Mouse (Mus musculus) hindbrain, embryonic 14.5 days (tissue): ENCODE measurements at regions not wholly inside any gene's neighbourhood (a gene's known extent, or its start where the extent isn't known, plus 50 kb on each side); places are given as distances from the start of the nearest gene placed in this dataset.

Experiments used
- ATAC-seq: fragments of 200-750 bp; cut with Nextera tagmentation; 2 replicates; pipeline ENCODE4 v1.8.0; 2017; ENCODE audit warnings: moderate number of reproducible peaks, mild to moderate bottlenecking, moderate TSS enrichment, moderate library complexity; ENCODE audit not compliant: low FRiP score
- DNase-seq: peaks from one replicate; pipeline ENCODE4 v3.0.0-alpha.2; 2015; ENCODE audit warnings: low spot score
- H3K27ac ChIP-seq: fragments of 300-500 bp; sonication (generic); 2 replicates; pipeline ENCODE4 v1.5.1; 2014; ENCODE audit warnings: mild to moderate bottlenecking, moderate library complexity
- H3K27me3 ChIP-seq: fragments of 300-500 bp; sonication (generic); 2 replicates; pipeline ENCODE4 v1.6.1; 2014; ENCODE audit warnings: mild to moderate bottlenecking, low read length, mixed read lengths; ENCODE audit not compliant: control insufficient read depth, insufficient read depth
- H3K36me3 ChIP-seq: fragments of 300-500 bp; sonication (generic); replicated peaks from 2 replicates; pipeline ENCODE4 v1.6.1; 2014; ENCODE audit not compliant: control insufficient read depth, insufficient read depth
- H3K4me1 ChIP-seq: fragments of 300-500 bp; sonication (generic); replicated peaks from 2 replicates; pipeline ENCODE4 v1.6.1; 2014; ENCODE audit warnings: antibody characterized with exemption, low read length, mixed read lengths; ENCODE audit not compliant: control insufficient read depth, insufficient read depth
- H3K4me2 ChIP-seq: fragments of 300-500 bp; sonication (generic); replicated peaks from 2 replicates; pipeline ENCODE4 v1.6.1; 2014; ENCODE audit warnings: mild to moderate bottlenecking, moderate library complexity
- H3K4me3 ChIP-seq: fragments of 300-500 bp; sonication (generic); replicated peaks from 2 replicates; pipeline ENCODE4 v1.5.1; 2014; ENCODE audit warnings: mild to moderate bottlenecking, low read length
- H3K9ac ChIP-seq: fragments of 300-500 bp; sonication (generic); 2 replicates; pipeline ENCODE4 v1.6.1; 2014
- H3K9me3 ChIP-seq: fragments of 300-500 bp; sonication (generic); 2 replicates; pipeline ENCODE4 v1.6.1; 2016; ENCODE audit warnings: low read length; ENCODE audit not compliant: control insufficient read depth
- WGBS: fragments of 180-500 bp; shearing (Covaris S2); extraction: QIAGEN DNeasy Blood & Tissue Kit; methylation state at CpG from one replicate; pipeline ENCODE4 v1.1.7; 2014; 5-methylcytosine and 5-hydroxymethylcytosine counted together

GRCm38 (mm10) chr8:17782650-17783049, 1195.4 kb downstream of the Defb40 start:
- Histone ChIP-seq H3K36me3 (no peaks in the 10 kb centered on the region), H3K9me3 (no peaks in the 10 kb centered on the region), H3K4me3 (no peak overlapping the region), H3K4me2 (no peak overlapping the region), H3K9ac (no peak overlapping the region), H3K27ac (no peak overlapping the region), H3K27me3 (no peaks in the 10 kb centered on the region), H3K4me1 (peaks cover 3% of the 10 kb centered on the region; the same call in 1 of the 2 replicates)
- ATAC-seq (peak; percentile 24; the same call in 1 of the 2 replicates), DNase-seq (no peak)
- 38% methylated on average over 1 of the region's 1 CpGs for WGBS

- no peaks in the 10 kb centered on the region for H3K27me3 ChIP-seq
- DNase-seq, result no peak
- no peak overlapping the region for H3K4me3 ChIP-seq
- H3K27ac ChIP-seq, result no peak overlapping the region
- no peaks in the 10 kb centered on the region for H3K36me3 ChIP-seq
- no peak overlapping the region for H3K9ac ChIP-seq
- H3K4me1 ChIP-seq, result peaks cover 3% of the 10 kb centered on the region; the same call in 1 of the 2 replicates
- WGBS, result 60% methylated on average over 2 of the region's 2 CpGs
- peak; percentile 60; the same call in 1 of the 2 replicates for ATAC-seq
- H3K4me2 ChIP-seq, result no peak overlapping the region
- H3K9me3 ChIP-seq, result no peaks in the 10 kb centered on the region
These were observed 1196.3 kb downstream of the Defb40 start for GRCm38 (mm10) chr8:17781559-17782283.

- no peak overlapping the region for H3K9ac ChIP-seq
- DNase-seq (no peak), ATAC-seq (no peak)
- no peaks in the 10 kb centered on the region for H3K4me1 ChIP-seq
- no peak overlapping the region for H3K4me2 ChIP-seq
- no peak overlapping the region for H3K27ac ChIP-seq
- no peaks in the 10 kb centered on the region for H3K27me3 ChIP-seq
- 38% methylated on average over 3 of the region's 3 CpGs for WGBS
- H3K4me3 ChIP-seq, result no peak overlapping the region
- no peaks in the 10 kb centered on the region for H3K9me3 ChIP-seq
- H3K36me3 ChIP-seq, result no peaks in the 10 kb centered on the region
These were observed 1202.6 kb downstream of the Defb40 start for GRCm38 (mm10) chr8:17775411-17775810.

GRCm38 (mm10) chr8:17773311-17773710, 1204.7 kb downstream of the Defb40 start:
- no peak for ATAC-seq
- no peak for DNase-seq
- 92% methylated on average over 1 of the region's 1 CpGs for WGBS

GRCm38 (mm10) chr8:17767441-17768007, 1210.5 kb downstream of the Defb40 start:
- Histone ChIP-seq H3K9me3 (no peaks in the 10 kb centered on the region), H3K36me3 (no peaks in the 10 kb centered on the region), H3K9ac (no peak overlapping the region), H3K27ac (no peak overlapping the region), H3K4me3 (no peak overlapping the region), H3K4me2 (no peak overlapping the region), H3K4me1 (no peaks in the 10 kb centered on the region), H3K27me3 (no peaks in the 10 kb centered on the region)
- no peak for ATAC-seq
- DNase-seq, result no peak
- WGBS, result 93% methylated on average over 5 of the region's 5 CpGs

More at GRCm38 (mm10) chr8:17773311-17773710, 1204.7 kb downstream of the Defb40 start:
- H3K4me3 ChIP-seq, result no peak overlapping the region
- no peak overlapping the region for H3K9ac ChIP-seq
- no peaks in the 10 kb centered on the region for H3K4me1 ChIP-seq
- H3K4me2 ChIP-seq, result no peak overlapping the region
- H3K36me3 ChIP-seq, result no peaks in the 10 kb centered on the region
- H3K27me3 ChIP-seq, result no peaks in the 10 kb centered on the region
- H3K27ac ChIP-seq, result no peak overlapping the region
- no peaks in the 10 kb centered on the region for H3K9me3 ChIP-seq

- 86% methylated on average over 3 of the region's 3 CpGs for WGBS
- no peak for ATAC-seq
- DNase-seq, result no peak
- Histone ChIP-seq H3K9ac (no peak overlapping the region), H3K27me3 (no peaks in the 10 kb centered on the region), H3K9me3 (no peaks in the 10 kb centered on the region), H3K4me2 (no peak overlapping the region), H3K4me3 (no peak overlapping the region), H3K36me3 (no peaks in the 10 kb centered on the region), H3K4me1 (no peaks in the 10 kb centered on the region), H3K27ac (no peak overlapping the region)
These were observed 1253.4 kb downstream of the Defb40 start for GRCm38 (mm10) chr8:17724672-17725071.

- H3K36me3 ChIP-seq, result no peaks in the 10 kb centered on the region
- H3K27me3 ChIP-seq, result no peaks in the 10 kb centered on the region
- no peak overlapping the region for H3K4me2 ChIP-seq
- H3K4me3 ChIP-seq, result no peak overlapping the region
- ATAC-seq (no peak), DNase-seq (no peak)
- no peak overlapping the region for H3K27ac ChIP-seq
- H3K4me1 ChIP-seq, result no peaks in the 10 kb centered on the region
- 69% methylated on average over 1 of the region's 1 CpGs for WGBS
- H3K9me3 ChIP-seq, result no peaks in the 10 kb centered on the region
- no peak overlapping the region for H3K9ac ChIP-seq
These were observed 1268.9 kb downstream of the Defb40 start for GRCm38 (mm10) chr8:17709162-17709561.

GRCm38 (mm10) chr8:17708409-17708808, 1269.6 kb downstream of the Defb40 start:
- no peaks in the 10 kb centered on the region for H3K4me1 ChIP-seq
- no peaks in the 10 kb centered on the region for H3K27me3 ChIP-seq
- DNase-seq, result no peak
- H3K36me3 ChIP-seq, result no peaks in the 10 kb centered on the region
- H3K27ac ChIP-seq, result no peak overlapping the region
- no peak overlapping the region for H3K4me2 ChIP-seq
- H3K9me3 ChIP-seq, result no peaks in the 10 kb centered on the region
- WGBS, result 84% methylated on average over 4 of the region's 4 CpGs
- ATAC-seq, result no peak
- no peak overlapping the region for H3K9ac ChIP-seq
- no peak overlapping the region for H3K4me3 ChIP-seq

- ATAC-seq, result no peak
- H3K4me3 ChIP-seq, result no peak overlapping the region
- H3K27me3 ChIP-seq, result no peaks in the 10 kb centered on the region
- H3K4me1 ChIP-seq, result no peaks in the 10 kb centered on the region
- H3K27ac ChIP-seq, result no peak overlapping the region
- 55% methylated on average over 1 of the region's 1 CpGs for WGBS
- DNase-seq, result no peak
- no peaks in the 10 kb centered on the region for H3K9me3 ChIP-seq
- no peaks in the 10 kb centered on the region for H3K36me3 ChIP-seq
- no peak overlapping the region for H3K9ac ChIP-seq
- no peak overlapping the region for H3K4me2 ChIP-seq
These were observed 1273.8 kb downstream of the Defb40 start for GRCm38 (mm10) chr8:17704289-17704688.
